24 mouse cellular contexts compared by ENCODE assay signal in genomic region chr6:48845086-48845485, GRCm38 (mm10). TPM values are rescaled to one million over a fixed set of nuclear protein-coding genes. Genes with fewer than 3 reads are reported as not detected.
A peak's percentile ranks its signal among the peaks of the same experiment; 100 is the strongest.
DNase-seq lines count a peak whose midpoint lies in the region; ATAC-seq and TF ChIP-seq lines count a peak whose summit lies in the region.
"Had no signal": no experiment of that assay in that cellular context is flagged by ENCODE, and none has a peak within 500 bp of the region (broad histone marks: within the 10 kb centered on the region; RNA-seq: fewer than 3 reads in every experiment).

No protein-coding gene starts in this region.

- no peak overlapping the region for H3K4me3 ChIP-seq in heart, embryonic 12.5 days
- H3K4me3 ChIP-seq in kidney, postnatal 0 days (replicated peaks; ENCODE audit: low read depth, low read length): no peak overlapping the region
- H3K4me3 ChIP-seq in CH12.LX (replicated peaks in 1 of 3; ENCODE audit: low read depth in 2 of 3, low read length in 2 of 3, poor library complexity in 1 of 3): no peak overlapping the region
- H3K4me3 ChIP-seq in neural tube, embryonic 15.5 days (replicated peaks): no peak overlapping the region
- H3K4me3 ChIP-seq: embryonic facial prominence, embryonic 10.5 days; embryonic facial prominence, embryonic 12.5 days; forebrain, embryonic 13.5 days; forebrain, embryonic 15.5 days had no signal

- no peak overlapping the region for H3K4me2 ChIP-seq in heart, embryonic 12.5 days
- H3K4me2 ChIP-seq in kidney, postnatal 0 days (ENCODE audit: low read length): no peak overlapping the region
- H3K4me2 ChIP-seq in CH12.LX (ENCODE audit: insufficient read depth, low read depth, poor library complexity, severe bottlenecking): no peak overlapping the region
- H3K4me2 ChIP-seq in neural tube, embryonic 15.5 days: no peak overlapping the region
- H3K4me2 ChIP-seq: embryonic facial prominence, embryonic 12.5 days; forebrain, embryonic 13.5 days; forebrain, embryonic 15.5 days had no signal

- TF ChIP-seq EP300 in CH12.LX (IDR thresholded peaks at IDR 0.05; ENCODE audit: low read length): no peak

- no peak for TF ChIP-seq CTCF in kidney, postnatal 0 days (IDR thresholded peaks at IDR 0.05; ENCODE audit: low read depth)
- no peak for TF ChIP-seq CTCF in CH12.LX (conservative IDR thresholded peaks at IDR 0.05 in 1 of 2, IDR thresholded peaks at IDR 0.05 in 1 of 2; ENCODE audit: low read depth in 2 of 2, low read length in 2 of 2)

- WGBS in heart, embryonic 12.5 days: 53% methylated on average over 4 of the region's 4 CpGs
- WGBS in kidney, postnatal 0 days: 71% methylated on average over 4 of the region's 4 CpGs
- WGBS in neural tube, embryonic 15.5 days: 71% methylated on average over 4 of the region's 4 CpGs

- no peak overlapping the region for H3K27ac ChIP-seq in heart, embryonic 12.5 days (ENCODE audit: poor library complexity, severe bottlenecking)
- peak overlapping the region; percentile 19; the same call in 1 of the 2 replicates for H3K27ac ChIP-seq in kidney, postnatal 0 days
- no peak overlapping the region for H3K27ac ChIP-seq in CH12.LX (ENCODE audit: insufficient read depth, low read depth)
- H3K27ac ChIP-seq in neural tube, embryonic 15.5 days (replicated peaks): no peak overlapping the region
- H3K27ac ChIP-seq: embryonic facial prominence, embryonic 10.5 days; embryonic facial prominence, embryonic 12.5 days; forebrain, embryonic 13.5 days; forebrain, embryonic 15.5 days had no signal

- no peak for ATAC-seq in heart, embryonic 12.5 days (ENCODE audit: insufficient number of reproducible peaks, low FRiP score)
- ATAC-seq in kidney, postnatal 0 days (replicated peaks; ENCODE audit: low FRiP score, low read depth): no peak
- no peak for ATAC-seq in neural tube, embryonic 15.5 days (ENCODE audit: low FRiP score)
- ATAC-seq: activated CD4-positive, CD25-positive, alpha-beta regulatory T cell, adult 4 months; forebrain, embryonic 13.5 days; forebrain, embryonic 15.5 days; forebrain, postnatal 0 days; Patski had no signal

- TF ChIP-seq POLR2A in CH12.LX (IDR thresholded peaks at IDR 0.05; ENCODE audit: low read depth, low read length): no peak

- no peaks in the 10 kb centered on the region for H3K79me2 ChIP-seq in CH12.LX (replicated peaks; ENCODE audit: control insufficient read depth, extremely low read depth, insufficient read depth, poor library complexity, severe bottlenecking)

- H3K4me1 ChIP-seq in heart, embryonic 12.5 days (replicated peaks): peaks cover 19% of the 10 kb centered on the region
- peaks cover 13% of the 10 kb centered on the region for H3K4me1 ChIP-seq in kidney, postnatal 0 days (replicated peaks; ENCODE audit: insufficient read depth, low read length)
- peaks cover 14 to 74% of the 10 kb centered on the region in 2 experiments for H3K4me1 ChIP-seq in CH12.LX (ENCODE audit: control insufficient read depth in 1 of 2, insufficient read depth in 2 of 2)
- peaks cover 21% of the 10 kb centered on the region for H3K4me1 ChIP-seq in neural tube, embryonic 15.5 days

- H3K9me3 ChIP-seq in heart, embryonic 12.5 days (replicated peaks): no peaks in the 10 kb centered on the region
- no peaks in the 10 kb centered on the region for H3K9me3 ChIP-seq in kidney, postnatal 0 days (replicated peaks; ENCODE audit: low read length)
- no peaks in the 10 kb centered on the region for H3K9me3 ChIP-seq in CH12.LX (replicated peaks; ENCODE audit: low read length)
- H3K9me3 ChIP-seq in neural tube, embryonic 15.5 days (replicated peaks): no peaks in the 10 kb centered on the region
- H3K9me3 ChIP-seq: embryonic facial prominence, embryonic 10.5 days; embryonic facial prominence, embryonic 12.5 days; forebrain, embryonic 13.5 days; forebrain, embryonic 15.5 days; G1E had no signal

- H3K27me3 ChIP-seq in heart, embryonic 12.5 days (replicated peaks): no peaks in the 10 kb centered on the region
- no peaks in the 10 kb centered on the region for H3K27me3 ChIP-seq in kidney, postnatal 0 days (ENCODE audit: insufficient read depth, low read length)
- H3K27me3 ChIP-seq in CH12.LX (replicated peaks): no peaks in the 10 kb centered on the region
- H3K27me3 ChIP-seq in neural tube, embryonic 15.5 days (replicated peaks): no peaks in the 10 kb centered on the region
- H3K27me3 ChIP-seq: embryonic facial prominence, embryonic 12.5 days; forebrain, embryonic 13.5 days; forebrain, embryonic 15.5 days; Patski had no signal

- in situ Hi-C loops in CH12.LX (cut with MboI; ENCODE audit: low pct_ligation_motif_present, low pct_unique_long_range_greater_than_20kb, low sequenced_read_pairs): no loop called here

- dilution Hi-C loops in CH12.LX (cut with MboI; ENCODE audit: extremely low pct_ligation_motif_present, extremely low pct_unique_long_range_greater_than_20kb, low sequenced_read_pairs): no loop called here

- peak; percentile 77 for DNase-seq in heart, adult 11 months
- DNase-seq in kidney, postnatal 0 days (ENCODE audit: low spot score): no peak
- DNase-seq in kidney, postnatal 14 days: no peak
- no peak for DNase-seq in CH12.LX (ENCODE audit: extremely low read depth)
- DNase-seq: adrenal gland, postnatal 14 days; adrenal gland, postnatal 36 days; cerebellum, adult 11-12 months; cerebellum, adult 2 months; cerebellum, adult 9-10 months; cerebellum, postnatal 10 days; cerebellum, postnatal 25 days; forebrain, postnatal 0 days had no signal

- no peak for TF ChIP-seq RAD21 in CH12.LX (IDR thresholded peaks at IDR 0.05; ENCODE audit: low read depth, low read length)

- peaks cover 29% of the 10 kb centered on the region for H3K36me3 ChIP-seq in heart, embryonic 12.5 days
- peaks cover 20% of the 10 kb centered on the region for H3K36me3 ChIP-seq in kidney, postnatal 0 days (ENCODE audit: insufficient read depth, low read length)
- peaks cover 0 to 35% of the 10 kb centered on the region in 2 experiments for H3K36me3 ChIP-seq in CH12.LX (replicated peaks in 1 of 2; ENCODE audit: control insufficient read depth in 1 of 2, insufficient read depth in 1 of 2, low read length in 1 of 2)
- H3K36me3 ChIP-seq in neural tube, embryonic 15.5 days: no peaks in the 10 kb centered on the region
- H3K36me3 ChIP-seq: forebrain, embryonic 15.5 days; G1E had no signal

- H3K9ac ChIP-seq in heart, embryonic 12.5 days: no peak overlapping the region
- H3K9ac ChIP-seq in kidney, postnatal 0 days (ENCODE audit: low read depth, low read length): no peak overlapping the region
- H3K9ac ChIP-seq in CH12.LX (ENCODE audit: insufficient read depth, low read depth): no peak overlapping the region
- H3K9ac ChIP-seq in neural tube, embryonic 15.5 days (replicated peaks): no peak overlapping the region
- H3K9ac ChIP-seq: embryonic facial prominence, embryonic 12.5 days; forebrain, embryonic 13.5 days; forebrain, embryonic 15.5 days; forebrain, postnatal 0 days had no signal

TF ChIP-seq in CH12.LX, 34 proteins besides CTCF, POLR2A, EP300 and RAD21:
- no peak for TF ChIP-seq KAT2A (IDR thresholded peaks at IDR 0.05; ENCODE audit: insufficient replicate concordance, low read length)
- TF ChIP-seq GABPA (IDR thresholded peaks at IDR 0.05; ENCODE audit: insufficient replicate concordance, low read depth, low read length): no peak
- TF ChIP-seq RCOR1 (conservative IDR thresholded peaks at IDR 0.05; ENCODE audit: low read depth, low read length): no peak
- no peak for TF ChIP-seq SMC3 (IDR thresholded peaks at IDR 0.05; ENCODE audit: low read depth, low read length)
- 0 out of 2 replicates have a peak, but pooled peaks have one; percentile 8 for TF ChIP-seq TCF12 (IDR thresholded peaks at IDR 0.05; ENCODE audit: low read depth, low read length)
- no peak for TF ChIP-seq BHLHE40 (IDR thresholded peaks at IDR 0.05; ENCODE audit: low read depth, low read length)
- no peak for TF ChIP-seq ZC3H11A (IDR thresholded peaks at IDR 0.05; ENCODE audit: low read depth, low read length)

RNA-seq across cellular contexts. Expression of gene Tmem176b, which starts 3.8 kb away (rescaled TPM):
- polyA plus RNA-seq in heart, embryonic 12.5 days (2016; fragmentation: Nextera tagmentation; extraction: Ambion mirVana): 226 and 236 TPM in 2 replicates
- 669 and 685 TPM in 2 replicates for polyA plus RNA-seq in kidney, postnatal 0 days (2015; fragmentation: Nextera tagmentation; extraction: Ambion mirVana)
- 39.4 and 43.3 TPM in 2 replicates for total RNA-seq in CH12.LX (2012; rRNA removed)
- total RNA-seq in CH12.LX (2014; rRNA removed): 82.2 and 89.8 TPM in 2 replicates
- 159 and 162 TPM in 2 replicates for polyA plus RNA-seq in CH12.LX (2012; ENCODE audit: insufficient read length, low read depth)
- 133 and 182 TPM in 2 replicates for polyA plus RNA-seq in neural tube, embryonic 15.5 days (2015; fragmentation: Nextera tagmentation; extraction: Ambion mirVana)
- total RNA-seq: G1E had no signal
- polyA plus RNA-seq: G1E had no signal

RNA-seq across cellular contexts. Expression of gene Tmem176a, which starts 4.4 kb away (rescaled TPM):
- 80.3 and 81.7 TPM in 2 replicates for polyA plus RNA-seq in heart, embryonic 12.5 days (2016; fragmentation: Nextera tagmentation; extraction: Ambion mirVana)
- polyA plus RNA-seq in kidney, postnatal 0 days (2015; fragmentation: Nextera tagmentation; extraction: Ambion mirVana): 315 and 333 TPM in 2 replicates
- total RNA-seq in CH12.LX (2012; rRNA removed) (24.9 and 27.2 TPM in 2 replicates), CH12.LX (2014; rRNA removed) (30.0 and 34.6 TPM in 2 replicates)
- polyA plus RNA-seq in CH12.LX (2012; ENCODE audit: insufficient read length, low read depth): 49.8 and 58.0 TPM in 2 replicates
- polyA plus RNA-seq in neural tube, embryonic 15.5 days (2015; fragmentation: Nextera tagmentation; extraction: Ambion mirVana): 26.4 and 57.2 TPM in 2 replicates
- total RNA-seq: G1E had no signal
- polyA plus RNA-seq: G1E had no signal

RNA-seq across cellular contexts. Expression of gene Aoc1, which starts 27.6 kb away (rescaled TPM):
- not detected in 2 replicates for polyA plus RNA-seq in heart, embryonic 12.5 days (2016; fragmentation: Nextera tagmentation; extraction: Ambion mirVana)
- 9.9 and 11.0 TPM in 2 replicates for polyA plus RNA-seq in kidney, postnatal 0 days (2015; fragmentation: Nextera tagmentation; extraction: Ambion mirVana)
- total RNA-seq in CH12.LX (2012; rRNA removed) (0.13 TPM in 1 of 2 replicates, not detected in the other), CH12.LX (2014; rRNA removed) (0.19 and 0.24 TPM in 2 replicates)
- 0.15 and 0.21 TPM in 2 replicates for polyA plus RNA-seq in CH12.LX (2012; ENCODE audit: insufficient read length, low read depth)
- 0.73 TPM in 1 of 2 replicates, not detected in the other for polyA plus RNA-seq in neural tube, embryonic 15.5 days (2015; fragmentation: Nextera tagmentation; extraction: Ambion mirVana)
- total RNA-seq: adrenal gland, adult 18-20 months; adrenal gland, postnatal 14 days; adrenal gland, postnatal 36 days had no signal
- polyA plus RNA-seq: activated CD4-positive, CD25-positive, alpha-beta regulatory T cell, adult 4 months; C2C12; embryonic facial prominence, embryonic 12.5 days; forebrain, embryonic 11.5 days; forebrain, embryonic 13.5 days; forebrain, embryonic 15.5 days; forebrain, postnatal 0 days; G1E had no signal
